Mouse (Mus musculus) left cerebral cortex, postnatal 25 days (tissue): ENCODE measurements around the gene Epb41l2. TPM values are rescaled to one million over a fixed set of nuclear protein-coding genes. Genes with fewer than 3 reads are reported as not detected.

Experiments
- DNase-seq, 2 experiments: peaks; one replicate each; pipeline ENCODE4 v3.0.0; 2022; ENCODE audit warnings: low spot score in 2 of 2, mixed read lengths in 1 of 2
- intact Hi-C: fragments of 180-260 bp; cut with DNase I; formaldehyde crosslinking; loops from one replicate; pipeline ENCODE4 v1.15.1; 2025
- total RNA-seq, 2 experiments: library from RNA; stranded (reverse); gene quantifications; 2 replicates each; pipeline ENCODE4 v1.2.3; 2021

Epb41l2 gene
- total RNA-seq, 2 experiments from 2014 or later, result 132 to 159 TPM

- DNase-seq, result no peak
- intact Hi-C loops, result loop anchor here (10.0 kb wide), 2 partner anchors 143 to 613 kb away; no protein-coding TSS in a partner anchor
These were observed 171.7 kb downstream of the Epb41l2 start for GRCm38 (mm10) chr10:25531335-25531734.

GRCm38 (mm10) chr10:25533105-25533504 lies 173.5 kb downstream of the Epb41l2 start:
- DNase-seq, result no peak
- intact Hi-C loops, result loop anchor here (10.0 kb wide), 2 partner anchors 142 to 612 kb away; no protein-coding TSS in a partner anchor

GRCm38 (mm10) chr10:25533513-25534246 lies 174.1 kb downstream of the Epb41l2 start:
- intact Hi-C loops, result loop anchor here (10.0 kb wide), 2 partner anchors 141 to 611 kb away; no protein-coding TSS in a partner anchor
- no peak for DNase-seq

- intact Hi-C loops, result loop anchor here (10.0 kb wide), 2 partner anchors 140 to 610 kb away; no protein-coding TSS in a partner anchor
- no peak for DNase-seq
These were observed 174.9 kb downstream of the Epb41l2 start for GRCm38 (mm10) chr10:25534467-25534866.

GRCm38 (mm10) chr10:25535891-25536331 lies 176.3 kb downstream of the Epb41l2 start, which contains the start of gene Smlr1:
Gene Smlr1, minus strand, starts transcription at chr10:25536267.
- intact Hi-C loops, result loop anchor here (5.0 to 10.0 kb wide), 3 partner anchors 139 to 609 kb away; partner anchors contain the start of genes Gm9767 and Tmem200a
- DNase-seq, result no peak

DNA sequence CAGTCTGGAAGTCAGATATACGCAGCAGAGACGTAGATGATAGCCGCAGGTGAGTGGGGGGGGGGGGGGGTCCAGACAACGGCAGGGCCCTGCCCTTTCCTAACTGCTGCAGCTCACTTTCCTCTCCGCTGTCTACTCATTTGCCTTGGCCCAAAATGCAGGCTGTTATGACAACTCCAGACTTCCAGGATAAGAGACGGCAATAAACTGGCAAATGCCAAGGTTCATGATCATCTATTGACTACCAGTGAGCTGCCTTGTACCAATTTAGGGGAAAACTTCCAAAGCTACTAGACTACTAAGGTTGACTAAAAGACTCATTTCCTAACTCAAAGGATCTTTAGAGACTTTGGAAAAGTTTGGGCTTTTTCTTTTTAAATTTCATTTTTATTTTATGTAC lies 177.0 kb downstream of the Epb41l2 start:
- DNase-seq, result no peak
- intact Hi-C loops, result loop anchor here (5.0 to 10.0 kb wide), 3 partner anchors 138 to 608 kb away; partner anchors contain the start of genes Gm9767 and Tmem200a

DNA sequence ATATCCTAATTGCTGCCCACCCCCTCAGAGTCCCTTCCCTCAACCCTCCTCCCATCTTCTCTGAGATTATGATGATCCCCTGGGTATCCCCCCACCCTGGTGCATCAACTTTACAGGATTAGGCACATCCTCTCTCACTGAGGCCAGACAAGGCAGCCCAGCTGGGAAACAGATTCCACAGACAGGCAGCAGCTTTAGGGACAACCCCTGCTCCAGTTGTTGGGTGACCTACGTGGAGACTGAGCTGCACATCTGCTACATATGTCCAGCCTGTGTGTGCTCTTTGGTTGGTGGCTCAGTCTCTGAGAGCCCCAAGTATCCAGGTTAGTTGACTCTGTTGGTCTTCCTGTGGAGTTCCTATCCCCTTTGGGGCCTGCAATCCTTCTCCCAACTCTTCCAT lies 179.1 kb downstream of the Epb41l2 start:
- DNase-seq, result no peak
- intact Hi-C loops, result loop anchor here (5.0 to 10.0 kb wide), 3 partner anchors 136 to 606 kb away; partner anchors contain the start of genes Gm9767 and Tmem200a

- DNase-seq, result peak; percentile 65 to 85
- intact Hi-C loops, result loop anchor here (5.0 to 10.0 kb wide), 3 partner anchors 136 to 606 kb away; partner anchors contain the start of genes Gm9767 and Tmem200a
These were observed 179.7 kb downstream of the Epb41l2 start for GRCm38 (mm10) chr10:25539146-25539770.

DNA sequence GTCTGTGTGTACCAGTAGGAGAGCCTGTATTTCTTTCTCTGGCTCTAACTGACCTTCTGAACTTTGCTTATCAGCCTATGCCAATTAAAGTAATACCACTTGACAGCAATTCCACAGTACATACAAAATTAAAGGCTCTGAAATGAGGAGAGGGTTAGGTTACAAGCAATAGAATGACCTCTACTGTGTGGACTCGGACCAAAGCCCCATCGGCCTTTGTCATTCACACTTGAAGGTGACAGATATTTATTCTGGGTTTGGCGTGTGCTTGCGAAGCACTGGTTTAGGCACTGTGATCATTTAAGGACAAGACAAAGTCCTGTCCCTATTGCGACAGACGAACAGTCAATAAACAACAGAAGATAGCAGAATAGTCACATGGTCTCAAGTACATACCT lies 180.2 kb downstream of the Epb41l2 start:
- intact Hi-C loops, result loop anchor here (5.0 to 10.0 kb wide), 3 partner anchors 135 to 605 kb away; partner anchors contain the start of genes Gm9767 and Tmem200a

DNA sequence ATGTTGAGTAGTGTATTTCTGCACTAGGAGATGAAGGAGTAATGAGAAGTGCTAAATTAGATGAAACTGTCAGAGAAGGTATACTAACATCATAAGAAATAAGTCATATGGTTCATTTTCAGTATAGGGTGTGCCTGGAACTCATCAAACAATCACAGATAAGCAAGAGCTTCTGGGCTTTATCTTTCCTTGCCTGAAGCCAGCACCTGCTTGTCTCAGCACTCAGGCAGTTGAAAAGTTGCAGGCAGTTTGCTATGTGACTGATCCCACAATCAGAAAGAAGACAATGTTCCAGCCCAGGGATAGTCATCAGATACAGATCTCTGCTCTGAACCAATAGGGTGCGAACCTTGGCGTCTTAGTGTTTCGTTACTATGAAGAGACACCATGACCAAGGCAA lies 181.5 kb downstream of the Epb41l2 start:
- no peak for DNase-seq
- intact Hi-C loops, result no loop called here

More for the DNA sequence above, 180.2 kb downstream of the Epb41l2 start:
- DNase-seq, result no peak

- intact Hi-C loops, result no loop called here
- peak; percentile 28 to 70 for DNase-seq
These were observed 193.3 kb downstream of the Epb41l2 start for GRCm38 (mm10) chr10:25552936-25553335.

GRCm38 (mm10) chr10:25571319-25572240 lies 212.0 kb downstream of the Epb41l2 start:
- intact Hi-C loops, result no loop called here
- no peak for DNase-seq

Other genes with a start within 250 kb of the Epb41l2 start
- 10 to 100 TPM; 59.1 to 62.1 TPM for gene Akap7, start 51.9 kb upstream of the Epb41l2 start, total RNA-seq
- not detected for gene Smlr1, start 176.5 kb downstream of the Epb41l2 start, total RNA-seq